Mouse (Mus musculus) G1E (cell line): ENCODE measurements around the gene Pa2g4.

ENCODE experiments used
- CTCF ChIP-seq: IDR thresholded peaks from 2 replicates; pipeline ENCODE4 v1.5.1; 2012; ENCODE audit warnings: low read depth, low read length, inconsistent platforms, mixed read lengths
- GATA1 ChIP-seq: IDR thresholded peaks from 2 replicates; pipeline ENCODE4 v1.6.1; 2012; ENCODE audit warnings: borderline replicate concordance, low read length, inconsistent platforms, mixed read lengths
- POLR2AphosphoS5 ChIP-seq: IDR thresholded peaks from 2 replicates; pipeline ENCODE4 v1.6.1; 2012; ENCODE audit warnings: low read depth, low read length, inconsistent platforms; ENCODE audit not compliant: insufficient replicate concordance
- TAL1 ChIP-seq: conservative IDR thresholded peaks from 2 replicates; pipeline ENCODE4 v1.6.1; 2012; ENCODE audit warnings: low read depth, low read length, inconsistent platforms, mixed read lengths

DNA sequence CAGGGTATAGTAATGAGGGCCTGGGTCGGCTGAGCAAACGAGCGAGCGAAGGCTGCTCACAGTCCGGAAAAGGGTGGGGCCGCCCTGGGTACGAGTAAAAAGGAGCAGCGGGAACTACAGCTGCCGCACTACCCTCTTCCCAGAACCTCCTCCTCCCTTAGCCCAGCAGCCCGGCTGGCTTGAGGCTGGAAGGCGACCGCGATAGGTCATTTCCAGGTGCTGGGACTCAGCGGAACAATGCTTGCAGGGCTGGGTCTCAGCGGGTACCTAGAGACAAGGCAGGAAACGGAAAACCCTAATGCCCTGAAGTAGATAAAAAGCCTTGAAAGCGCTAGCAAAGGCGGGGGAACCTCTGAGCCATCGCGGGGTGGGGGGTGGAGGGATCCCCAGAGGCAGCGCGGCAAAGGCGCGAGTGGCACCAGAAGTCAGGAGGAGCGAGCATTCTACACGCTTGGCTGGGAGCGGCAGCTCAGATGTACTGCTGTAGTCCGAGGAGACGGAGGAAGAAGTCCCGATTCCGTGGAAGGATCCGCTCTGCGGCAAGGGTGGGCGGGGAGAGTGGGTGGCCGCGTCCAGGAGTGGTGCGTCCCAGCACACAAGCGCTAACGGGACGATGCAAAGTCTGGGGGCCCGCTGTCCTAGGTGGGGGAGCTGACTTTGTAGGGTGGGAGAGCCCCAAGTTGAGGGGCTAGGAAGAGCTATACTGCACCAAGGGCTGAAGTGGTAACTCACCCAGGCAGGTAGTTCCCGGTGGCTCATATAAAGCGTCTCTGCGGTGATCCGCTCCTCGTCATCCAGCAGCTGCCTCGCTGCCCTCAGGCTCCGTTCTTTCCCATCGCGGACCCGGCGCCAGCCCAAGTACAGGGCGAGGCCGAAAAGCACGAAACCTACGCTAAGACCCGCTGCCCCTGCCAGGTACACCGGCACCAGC is 40.8 kb downstream of the Pa2g4 start:
- TF ChIP-seq CTCF, result no peak
- no peak for TF ChIP-seq GATA1
- no peak for TF ChIP-seq POLR2AphosphoS5
- no peak for TF ChIP-seq TAL1
